Mouse (Mus musculus) lung, adult 2 months (tissue): ENCODE results near the gene Apbb1ip.

ENCODE experiments used
- CTCF ChIP-seq: fragments of 200-500 bp; IDR thresholded peaks from 2 replicates; pipeline ENCODE4 v1.5.1; 2011; ENCODE audit warnings: mild to moderate bottlenecking, low read length, control low read depth; ENCODE audit not compliant: insufficient read depth
- POLR2A ChIP-seq: fragments of 200-500 bp; IDR thresholded peaks from 2 replicates; pipeline ENCODE4 v1.6.1; 2011; ENCODE audit warnings: low read depth, mild to moderate bottlenecking, control low read depth, low read length, borderline replicate concordance; ENCODE audit errors: extremely low read depth

- TF ChIP-seq CTCF (no peak), POLR2A (no peak)
These were observed 140.5 kb downstream of the Apbb1ip start for GRCm38 (mm10) chr2:22914421-22914820.
